Mouse (Mus musculus) cerebellum, adult 2 months (tissue): ENCODE data around the gene Cbll1.

Source experiments
- CTCF ChIP-seq: fragments of 200-500 bp; IDR thresholded peaks from 2 replicates; pipeline ENCODE4 v1.5.1; 2011; ENCODE audit warnings: low read depth, mild to moderate bottlenecking, control low read depth, low read length, moderate library complexity, borderline replicate concordance; ENCODE audit not compliant: insufficient read depth
- POLR2A ChIP-seq: fragments of 200-500 bp; IDR thresholded peaks from 2 replicates; pipeline ENCODE4 v1.6.1; 2011; ENCODE audit warnings: low read length, control low read depth, borderline replicate concordance; ENCODE audit not compliant: insufficient read depth

- TF ChIP-seq POLR2A = no peak
- TF ChIP-seq CTCF = no peak
Observed at GRCm38 (mm10) chr12:31501266-31501665, 1.9 kb upstream of the Cbll1 start.
